In genomic region chr7:54768683-54769082, GRCm38 (mm10) we compare ENCODE assay signal across 24 mouse cellular contexts.
A peak's percentile ranks its signal among the peaks of the same experiment; 100 is the strongest.
DNase-seq lines count a peak whose midpoint lies in the region; ATAC-seq lines count a peak whose summit lies in the region.
"Had no signal": no experiment of that assay in that cellular context is flagged by ENCODE, and none has a peak within 500 bp of the region (broad histone marks: within the 10 kb centered on the region; RNA-seq: fewer than 3 reads in every experiment).

No protein-coding gene starts in this region.

- DNase-seq in embryo, embryonic 9.5 days (ENCODE audit: extremely low spot score): peak; percentile 4
- DNase-seq in embryo, embryonic 11 days: no peak
- DNase-seq in retina, postnatal 1 day: peak; percentile 7
- no peak for DNase-seq in retina, embryonic 14.5 days (ENCODE audit: low spot score)
- DNase-seq in embryonic facial prominence, embryonic 10.5 days (ENCODE audit: low spot score): peak; percentile 10
- no peak for DNase-seq in adrenal gland, postnatal 10 days
- DNase-seq: adrenal gland, postnatal 25 days; cerebellum, adult 18-20 months; cerebellum, postnatal 14 days; heart, postnatal 14 days; kidney, adult 18-20 months; kidney, postnatal 25 days; right cerebral cortex, postnatal 25 days had no signal

- H3K4me3 ChIP-seq in embryonic facial prominence, embryonic 10.5 days: no peak overlapping the region
- H3K4me3 ChIP-seq: erythroblast, embryonic 14.5 days; hindbrain, embryonic 10.5 days; hindbrain, embryonic 15.5 days; kidney, embryonic 15.5 days; limb, embryonic 13.5 days; lung, embryonic 15.5 days; midbrain, embryonic 13.5 days; stomach, embryonic 15.5 days had no signal

- no peak overlapping the region for H3K27ac ChIP-seq in embryonic facial prominence, embryonic 10.5 days (replicated peaks)
- H3K27ac ChIP-seq: hindbrain, embryonic 10.5 days; hindbrain, embryonic 15.5 days; kidney, embryonic 15.5 days; limb, embryonic 13.5 days; lung, embryonic 15.5 days; midbrain, embryonic 13.5 days; stomach, embryonic 15.5 days had no signal

- no peak for ATAC-seq in megakaryocyte progenitor cell, adult 5-6 weeks (replicated peaks; ENCODE audit: poor library complexity)
- ATAC-seq: forebrain, embryonic 14.5 days; inflammation-experienced regulatory T-cells, adult 6 months; midbrain, embryonic 13.5 days had no signal

- H3K36me3 ChIP-seq in embryonic facial prominence, embryonic 10.5 days (replicated peaks): no peaks in the 10 kb centered on the region
- H3K36me3 ChIP-seq: hindbrain, embryonic 10.5 days; hindbrain, embryonic 15.5 days; kidney, embryonic 15.5 days; limb, embryonic 13.5 days; lung, embryonic 15.5 days; midbrain, embryonic 13.5 days; stomach, embryonic 15.5 days had no signal

- WGBS in embryonic facial prominence, embryonic 10.5 days: 23% methylated on average over 3 of the region's 3 CpGs

- no peaks in the 10 kb centered on the region for H3K4me1 ChIP-seq in embryonic facial prominence, embryonic 10.5 days
- H3K4me1 ChIP-seq: hindbrain, embryonic 10.5 days; hindbrain, embryonic 15.5 days; kidney, embryonic 15.5 days; limb, embryonic 13.5 days; lung, embryonic 15.5 days; midbrain, embryonic 13.5 days; stomach, embryonic 15.5 days had no signal

- H3K27me3 ChIP-seq in embryonic facial prominence, embryonic 10.5 days (replicated peaks; ENCODE audit: low read depth, poor library complexity, severe bottlenecking): no peaks in the 10 kb centered on the region
- H3K27me3 ChIP-seq: hindbrain, embryonic 15.5 days; kidney, embryonic 15.5 days; limb, embryonic 13.5 days; lung, embryonic 15.5 days; midbrain, embryonic 13.5 days; stomach, embryonic 15.5 days had no signal

- no peaks in the 10 kb centered on the region for H3K9me3 ChIP-seq in embryonic facial prominence, embryonic 10.5 days
- H3K9me3 ChIP-seq: hindbrain, embryonic 10.5 days; hindbrain, embryonic 15.5 days; kidney, embryonic 15.5 days; limb, embryonic 13.5 days; lung, embryonic 15.5 days; midbrain, embryonic 13.5 days; stomach, embryonic 15.5 days had no signal

Comparison
In these comparisons a context has a peak if more than half of its experiments do, and no peak if none do; other contexts are left out.
1. DNase-seq: peak in embryo, embryonic 9.5 days (single experiment), retina, postnatal 1 day (single experiment) and embryonic facial prominence, embryonic 10.5 days (single experiment); none in embryo, embryonic 11 days (single experiment), retina, embryonic 14.5 days (single experiment) and adrenal gland, postnatal 10 days (single experiment).